Mouse (Mus musculus) small intestine, adult 2 months (tissue): ENCODE results near the gene St7.

Experiments used
- CTCF ChIP-seq: fragments of 200-500 bp; IDR thresholded peaks from 2 replicates; pipeline ENCODE4 v1.5.1; 2012; ENCODE audit warnings: low read depth, mild to moderate bottlenecking, control low read depth, inconsistent platforms, low read length, moderate library complexity, mixed read lengths; ENCODE audit not compliant: insufficient replicate concordance, insufficient read length; ENCODE audit errors: extremely low read depth
- POLR2A ChIP-seq: fragments of 200-500 bp; IDR thresholded peaks from 2 replicates; pipeline ENCODE4 v1.6.1; 2012; ENCODE audit warnings: low read depth, mild to moderate bottlenecking, control low read depth, inconsistent platforms, low read length, moderate library complexity

DNA sequence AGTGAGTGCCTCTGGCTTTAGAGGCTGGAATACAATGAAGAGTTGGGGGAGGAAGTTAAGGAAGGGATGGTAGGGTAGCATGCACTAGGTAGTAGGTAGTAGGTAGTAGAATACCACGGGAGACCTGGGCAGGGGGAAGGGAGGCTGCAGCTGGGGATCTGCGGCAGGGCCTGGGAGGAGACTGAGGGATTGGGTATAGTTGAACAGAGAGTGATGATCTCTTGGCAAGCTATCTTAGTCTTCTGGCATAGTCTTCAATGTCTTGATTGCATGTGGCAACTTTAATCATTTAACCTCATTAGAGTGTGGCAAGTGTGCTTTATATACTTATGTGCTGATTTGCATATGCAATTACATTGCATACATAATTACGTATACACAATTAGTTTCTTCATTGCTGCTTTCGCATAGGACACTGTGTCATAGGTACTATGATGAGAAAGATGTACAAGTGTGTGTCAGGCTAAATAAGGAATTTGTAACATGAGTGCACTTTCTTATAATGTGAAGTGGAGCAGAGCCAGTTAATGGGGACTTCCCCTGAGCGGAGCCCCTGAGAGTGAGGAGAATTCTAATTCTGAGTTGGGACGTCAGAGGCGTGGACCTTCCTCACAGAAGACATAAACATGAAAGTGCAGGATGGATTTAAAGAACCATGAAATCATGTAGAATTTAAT, 8.3 kb downstream of the St7 start:
- TF ChIP-seq POLR2A (no peak), CTCF (no peak)
